Mouse (Mus musculus): ENCODE data around the gene Crtc2. TPM values are rescaled to one million over a fixed set of nuclear protein-coding genes. Genes with fewer than 3 reads are reported as not detected.
"Not testable (repeated sequence)": the region's sequence is repeated elsewhere in the genome, so short reads cannot be mapped to it uniquely, and the experiment has no call there.

The Crtc2 gene
- total RNA-seq, 2 experiments from 2014 or later, result 4.4 to 17.5 TPM

- ATAC-seq (replicated peaks; ENCODE audit: low FRiP score, poor library complexity, severe bottlenecking), result peak; percentile 85
These were observed 11.3 kb downstream of the Crtc2 start, which contains the start of gene Dennd4b for GRCm38 (mm10) chr3:90265034-90265931. Gene Dennd4b, plus strand, starts transcription at chr3:90265185.

- 0 out of 2 replicates have a peak, but pooled peaks have one; percentile 8 for ATAC-seq (replicated peaks; ENCODE audit: low FRiP score, poor library complexity, severe bottlenecking)
These were observed 12.2 kb downstream of the Crtc2 start for GRCm38 (mm10) chr3:90265932-90266741.

- no peak for ATAC-seq (replicated peaks; ENCODE audit: low FRiP score, poor library complexity, severe bottlenecking)
These were observed 13.2 kb downstream of the Crtc2 start for GRCm38 (mm10) chr3:90266901-90267775.

GRCm38 (mm10) chr3:90268190-90268589 lies 14.2 kb downstream of the Crtc2 start:
- ATAC-seq (replicated peaks; ENCODE audit: low FRiP score, poor library complexity, severe bottlenecking), result no peak

GRCm38 (mm10) chr3:90268971-90269370 lies 15.0 kb downstream of the Crtc2 start:
- no peak for ATAC-seq (replicated peaks; ENCODE audit: low FRiP score, poor library complexity, severe bottlenecking)

GRCm38 (mm10) chr3:90270784-90271183 lies 16.8 kb downstream of the Crtc2 start:
- ATAC-seq (replicated peaks; ENCODE audit: low FRiP score, poor library complexity, severe bottlenecking), result no peak

GRCm38 (mm10) chr3:90272170-90272569 lies 18.2 kb downstream of the Crtc2 start:
- ATAC-seq (replicated peaks; ENCODE audit: low FRiP score, poor library complexity, severe bottlenecking), result no peak

GRCm38 (mm10) chr3:90273855-90274254 lies 19.9 kb downstream of the Crtc2 start:
- ATAC-seq (replicated peaks; ENCODE audit: low FRiP score, poor library complexity, severe bottlenecking), result no peak

- no peak for ATAC-seq (replicated peaks; ENCODE audit: low FRiP score, poor library complexity, severe bottlenecking)
These were observed 21.3 kb downstream of the Crtc2 start for GRCm38 (mm10) chr3:90275286-90275685.

GRCm38 (mm10) chr3:90276858-90277257 lies 22.9 kb downstream of the Crtc2 start:
- no peak for ATAC-seq (replicated peaks; ENCODE audit: low FRiP score, poor library complexity, severe bottlenecking)

GRCm38 (mm10) chr3:90277793-90278192 lies 23.8 kb downstream of the Crtc2 start:
- no peak for ATAC-seq (replicated peaks; ENCODE audit: low FRiP score, poor library complexity, severe bottlenecking)

GRCm38 (mm10) chr3:90278211-90278610 lies 24.2 kb downstream of the Crtc2 start:
- ATAC-seq (replicated peaks; ENCODE audit: low FRiP score, poor library complexity, severe bottlenecking), result no peak

GRCm38 (mm10) chr3:90279216-90279615 lies 25.3 kb downstream of the Crtc2 start:
- ATAC-seq (replicated peaks; ENCODE audit: low FRiP score, poor library complexity, severe bottlenecking), result no peak

- no peak for ATAC-seq (replicated peaks; ENCODE audit: low FRiP score, poor library complexity, severe bottlenecking)
These were observed 25.8 kb downstream of the Crtc2 start for GRCm38 (mm10) chr3:90279743-90280142.

GRCm38 (mm10) chr3:90280708-90281107 lies 26.7 kb downstream of the Crtc2 start:
- ATAC-seq (replicated peaks; ENCODE audit: low FRiP score, poor library complexity, severe bottlenecking), result no peak

GRCm38 (mm10) chr3:90284150-90284549 lies 30.2 kb downstream of the Crtc2 start:
- no peak for ATAC-seq (replicated peaks; ENCODE audit: low FRiP score, poor library complexity, severe bottlenecking)

GRCm38 (mm10) chr3:90289403-90289802 lies 35.4 kb downstream of the Crtc2 start:
- ATAC-seq (replicated peaks; ENCODE audit: low FRiP score, poor library complexity, severe bottlenecking), result not testable (repeated sequence)

- no peak for ATAC-seq (replicated peaks; ENCODE audit: low FRiP score, poor library complexity, severe bottlenecking)
These were observed 36.6 kb downstream of the Crtc2 start for GRCm38 (mm10) chr3:90290602-90291001.

GRCm38 (mm10) chr3:90291982-90292344 lies 38.0 kb downstream of the Crtc2 start:
- no peak for ATAC-seq (replicated peaks; ENCODE audit: low FRiP score, poor library complexity, severe bottlenecking)
